Mouse (Mus musculus) heart, embryonic 11.5 days (tissue): ENCODE results near the gene Gm20388. TPM values are rescaled to one million over a fixed set of nuclear protein-coding genes. Genes with fewer than 3 reads are reported as not detected.

ENCODE experiments used
- ATAC-seq: fragments of 200-750 bp; cut with Nextera tagmentation; replicated peaks from 2 replicates; pipeline ENCODE4 v1.8.0; 2017; ENCODE audit warnings: moderate library complexity; ENCODE audit not compliant: insufficient number of reproducible peaks, low FRiP score, low TSS enrichment
- H3K27ac ChIP-seq: fragments of 300-500 bp; sonication (generic); 2 replicates; pipeline ENCODE4 v1.5.1; 2014; ENCODE audit warnings: mild to moderate bottlenecking, low read depth, low read length
- H3K27me3 ChIP-seq: fragments of 300-500 bp; sonication (generic); 2 replicates; pipeline ENCODE4 v1.6.1; 2014; ENCODE audit warnings: mild to moderate bottlenecking, low read length, mixed read lengths; ENCODE audit not compliant: control insufficient read depth, insufficient read depth
- H3K36me3 ChIP-seq: fragments of 300-500 bp; sonication (generic); 2 replicates; pipeline ENCODE4 v1.6.1; 2014; ENCODE audit warnings: mild to moderate bottlenecking, low read length, moderate library complexity, mixed read lengths; ENCODE audit not compliant: control insufficient read depth, insufficient read depth
- H3K4me1 ChIP-seq: fragments of 300-500 bp; sonication (generic); 2 replicates; pipeline ENCODE4 v1.6.1; 2014; ENCODE audit warnings: low read length; ENCODE audit not compliant: control insufficient read depth, insufficient read depth
- H3K4me2 ChIP-seq: fragments of 300-500 bp; sonication (generic); 2 replicates; pipeline ENCODE4 v1.6.1; 2014; ENCODE audit warnings: mild to moderate bottlenecking, moderate library complexity
- H3K4me3 ChIP-seq: fragments of 300-500 bp; sonication (generic); 2 replicates; pipeline ENCODE4 v1.5.1; 2014; ENCODE audit warnings: low read depth, low read length
- H3K9ac ChIP-seq: fragments of 300-500 bp; sonication (generic); 2 replicates; pipeline ENCODE4 v1.6.1; 2014; ENCODE audit warnings: mild to moderate bottlenecking, low read depth, low read length, moderate library complexity
- H3K9me3 ChIP-seq: fragments of 300-500 bp; sonication (generic); replicated peaks from 2 replicates; pipeline ENCODE4 v1.6.1; 2016; ENCODE audit warnings: low read length; ENCODE audit not compliant: control insufficient read depth
- WGBS: fragments of 180-500 bp; shearing (Covaris S2); extraction: QIAGEN DNeasy Blood & Tissue Kit; methylation state at CpG from one replicate; pipeline ENCODE4 v1.1.7; 2014; ENCODE audit not compliant: insufficient replicate concordance; 5-methylcytosine and 5-hydroxymethylcytosine counted together
- polyA plus RNA-seq: library from polyadenylated mRNA; unstranded; fragments of >200 nt; fragmentation: Nextera tagmentation; extraction: Ambion mirVana; gene quantifications from 2 replicates; pipeline ENCODE4 v1.2.1, GENCODE M21; 2014

The Gm20388 gene
- polyA plus RNA-seq, 1 experiment from 2014 or later, result 6.4 TPM

- no peak overlapping the region for H3K27ac ChIP-seq
- no peaks in the 10 kb centered on the region for H3K9me3 ChIP-seq
- no peak overlapping the region for H3K4me3 ChIP-seq
- WGBS, result 82% methylated on average over 10 of the region's 10 CpGs
- no peak for ATAC-seq
- H3K36me3 ChIP-seq, result no peaks in the 10 kb centered on the region
- H3K27me3 ChIP-seq, result no peaks in the 10 kb centered on the region
- no peak overlapping the region for H3K4me2 ChIP-seq
- H3K4me1 ChIP-seq, result 0 out of 2 replicates have a peak, but pooled peaks cover 2% of the 10 kb centered on the region
- H3K9ac ChIP-seq, result no peak overlapping the region
Measured at GRCm38 (mm10) chr8:122586749-122587148, 2676.1 kb downstream of the Gm20388 start.

- Histone ChIP-seq H3K4me2 (no peak overlapping the region), H3K9ac (no peak overlapping the region), H3K36me3 (no peaks in the 10 kb centered on the region; the same call in 1 of the 2 replicates), H3K27ac (no peak overlapping the region), H3K27me3 (peaks cover 3% of the 10 kb centered on the region; the same call in 1 of the 2 replicates), H3K9me3 (no peaks in the 10 kb centered on the region), H3K4me1 (peaks cover 9% of the 10 kb centered on the region), H3K4me3 (no peak overlapping the region)
- no peak for ATAC-seq
- WGBS, result 47% methylated on average over 12 of the region's 12 CpGs
Measured at GRCm38 (mm10) chr8:122593240-122593639, 2682.6 kb downstream of the Gm20388 start.

GRCm38 (mm10) chr8:122593783-122594507 lies 2683.3 kb downstream of the Gm20388 start:
- 59% methylated on average over 19 of the region's 19 CpGs for WGBS
- H3K4me1 ChIP-seq, result peaks cover 9% of the 10 kb centered on the region
- no peak overlapping the region for H3K4me2 ChIP-seq
- H3K27me3 ChIP-seq, result peaks cover 3% of the 10 kb centered on the region; the same call in 1 of the 2 replicates
- H3K27ac ChIP-seq, result no peak overlapping the region
- no peaks in the 10 kb centered on the region for H3K9me3 ChIP-seq
- H3K36me3 ChIP-seq, result no peaks in the 10 kb centered on the region; the same call in 1 of the 2 replicates
- no peak for ATAC-seq
- H3K4me3 ChIP-seq, result no peak overlapping the region
- no peak overlapping the region for H3K9ac ChIP-seq

- no peaks in the 10 kb centered on the region; the same call in 1 of the 2 replicates for H3K36me3 ChIP-seq
- H3K4me3 ChIP-seq, result no peak overlapping the region
- H3K9ac ChIP-seq, result no peak overlapping the region
- WGBS, result 52% methylated on average over 4 of the region's 4 CpGs
- H3K27me3 ChIP-seq, result peaks cover 3% of the 10 kb centered on the region; the same call in 1 of the 2 replicates
- H3K4me1 ChIP-seq, result peaks cover 9% of the 10 kb centered on the region
- H3K27ac ChIP-seq, result no peak overlapping the region
- H3K4me2 ChIP-seq, result no peak overlapping the region
- no peaks in the 10 kb centered on the region for H3K9me3 ChIP-seq
- ATAC-seq, result no peak
Measured at GRCm38 (mm10) chr8:122596031-122596430, 2685.4 kb downstream of the Gm20388 start.

GRCm38 (mm10) chr8:122600666-122601065 lies 2690.0 kb downstream of the Gm20388 start:
- no peaks in the 10 kb centered on the region for H3K9me3 ChIP-seq
- H3K4me2 ChIP-seq, result no peak overlapping the region
- H3K27ac ChIP-seq, result no peak overlapping the region
- WGBS, result 93% methylated on average over 9 of the region's 9 CpGs
- H3K4me3 ChIP-seq, result no peak overlapping the region
- H3K27me3 ChIP-seq, result no peaks in the 10 kb centered on the region
- no peaks in the 10 kb centered on the region; the same call in 1 of the 2 replicates for H3K36me3 ChIP-seq
- H3K4me1 ChIP-seq, result peaks cover 7% of the 10 kb centered on the region
- no peak overlapping the region for H3K9ac ChIP-seq
- ATAC-seq, result no peak

- Histone ChIP-seq H3K36me3 (no peaks in the 10 kb centered on the region), H3K4me1 (peaks cover 7% of the 10 kb centered on the region), H3K9ac (no peak overlapping the region), H3K27ac (no peak overlapping the region), H3K4me3 (no peak overlapping the region), H3K4me2 (no peak overlapping the region), H3K9me3 (no peaks in the 10 kb centered on the region), H3K27me3 (no peaks in the 10 kb centered on the region)
- no peak for ATAC-seq
- WGBS, result 42% methylated on average over 1 of the region's 1 CpGs
Measured at GRCm38 (mm10) chr8:122604640-122605039, 2694.0 kb downstream of the Gm20388 start.

- ATAC-seq, result no peak
- Histone ChIP-seq H3K9me3 (no peaks in the 10 kb centered on the region), H3K9ac (no peak overlapping the region), H3K4me1 (peaks cover 7% of the 10 kb centered on the region), H3K4me2 (no peak overlapping the region), H3K27ac (no peak overlapping the region), H3K36me3 (no peaks in the 10 kb centered on the region), H3K4me3 (no peak overlapping the region), H3K27me3 (no peaks in the 10 kb centered on the region)
- WGBS, result 60% methylated on average over 4 of the region's 4 CpGs
Measured at GRCm38 (mm10) chr8:122605367-122605766, 2694.7 kb downstream of the Gm20388 start.

GRCm38 (mm10) chr8:122606810-122607209 lies 2696.2 kb downstream of the Gm20388 start:
- Histone ChIP-seq H3K4me1 (peaks cover 7% of the 10 kb centered on the region), H3K36me3 (no peaks in the 10 kb centered on the region), H3K27me3 (no peaks in the 10 kb centered on the region), H3K27ac (no peak overlapping the region), H3K4me3 (no peak overlapping the region), H3K9me3 (no peaks in the 10 kb centered on the region), H3K4me2 (no peak overlapping the region), H3K9ac (no peak overlapping the region)
- ATAC-seq, result no peak
- 86% methylated on average over 11 of the region's 12 CpGs for whole genome bisulfite sequencing

- H3K9ac ChIP-seq, result no peak overlapping the region
- H3K27me3 ChIP-seq, result no peaks in the 10 kb centered on the region
- peaks cover 9% of the 10 kb centered on the region for H3K4me1 ChIP-seq
- no peak overlapping the region for H3K27ac ChIP-seq
- no peak for ATAC-seq
- peaks cover 2% of the 10 kb centered on the region; the same call in 1 of the 2 replicates for H3K36me3 ChIP-seq
- H3K4me2 ChIP-seq, result peak overlapping the region; percentile 81
- H3K9me3 ChIP-seq, result no peaks in the 10 kb centered on the region
- no peak overlapping the region for H3K4me3 ChIP-seq
- 64% methylated on average over 4 of the region's 4 CpGs for WGBS
Measured at GRCm38 (mm10) chr8:122610209-122610608, 2699.6 kb downstream of the Gm20388 start.
